Mouse (Mus musculus) right cerebral cortex, adult 2 months (tissue): ENCODE data around the gene Gpr183.
A peak's percentile ranks its signal among the peaks of the same experiment; 100 is the strongest.

Experiments used
- DNase-seq, 2 experiments: peaks; one replicate each; pipeline ENCODE4 v3.0.0; 2021 to 2022; ENCODE audit warnings: low spot score in 2 of 2

The Gpr183 gene

GRCm38 (mm10) chr14:121964990-121965389 lies at the start of gene Gpr183:
Gpr183 (minus strand) TSS chr14:121965195.
- no peak for DNase-seq

GRCm38 (mm10) chr14:122013417-122013951 lies 48.5 kb upstream of the Gpr183 start:
- no peak for DNase-seq

GRCm38 (mm10) chr14:122012814-122013213 lies 47.8 kb upstream of the Gpr183 start:
- DNase-seq: no peak

- DNase-seq: no peak
Observed at GRCm38 (mm10) chr14:122012193-122012592, 47.2 kb upstream of the Gpr183 start.

- DNase-seq: no peak
Observed at GRCm38 (mm10) chr14:122011768-122012167, 46.8 kb upstream of the Gpr183 start.

- DNase-seq: no peak
Observed at GRCm38 (mm10) chr14:122010301-122010700, 45.3 kb upstream of the Gpr183 start.

GRCm38 (mm10) chr14:122009502-122009901 lies 44.5 kb upstream of the Gpr183 start:
- no peak for DNase-seq

GRCm38 (mm10) chr14:122008261-122008660 lies 43.3 kb upstream of the Gpr183 start:
- DNase-seq: no peak

- no peak for DNase-seq
Observed at GRCm38 (mm10) chr14:122003812-122004211, 38.8 kb upstream of the Gpr183 start.

- DNase-seq: no peak
Observed at GRCm38 (mm10) chr14:122002224-122002623, 37.2 kb upstream of the Gpr183 start.

GRCm38 (mm10) chr14:122000346-122001105 lies 35.5 kb upstream of the Gpr183 start:
- DNase-seq: no peak

GRCm38 (mm10) chr14:121999455-121999854 lies 34.5 kb upstream of the Gpr183 start:
- DNase-seq: no peak

- DNase-seq: peak in 1 of 2 experiments; percentile 21
Observed at GRCm38 (mm10) chr14:121996786-121997185, 31.8 kb upstream of the Gpr183 start.

- DNase-seq: no peak
Observed at GRCm38 (mm10) chr14:121995557-121995870, 30.5 kb upstream of the Gpr183 start.

- no peak for DNase-seq
Observed at GRCm38 (mm10) chr14:121994846-121995556, 30.0 kb upstream of the Gpr183 start.

GRCm38 (mm10) chr14:121994171-121994700 lies 29.2 kb upstream of the Gpr183 start:
- no peak for DNase-seq

GRCm38 (mm10) chr14:121993616-121994015 lies 28.6 kb upstream of the Gpr183 start:
- no peak for DNase-seq

GRCm38 (mm10) chr14:121992395-121993280 lies 27.6 kb upstream of the Gpr183 start:
- DNase-seq: no peak

- DNase-seq: no peak
Observed at GRCm38 (mm10) chr14:121991921-121992320, 26.9 kb upstream of the Gpr183 start.

GRCm38 (mm10) chr14:121990897-121991296 lies 25.9 kb upstream of the Gpr183 start:
- DNase-seq: no peak

- DNase-seq: no peak
Observed at GRCm38 (mm10) chr14:121989869-121990268, 24.9 kb upstream of the Gpr183 start.

- no peak for DNase-seq
Observed at GRCm38 (mm10) chr14:121989331-121989730, 24.3 kb upstream of the Gpr183 start.
